Mouse (Mus musculus): ENCODE results near the gene Tmem185b.
A peak's percentile ranks its signal among the peaks of the same experiment; 100 is the strongest.

Gene Tmem185b

DNA sequence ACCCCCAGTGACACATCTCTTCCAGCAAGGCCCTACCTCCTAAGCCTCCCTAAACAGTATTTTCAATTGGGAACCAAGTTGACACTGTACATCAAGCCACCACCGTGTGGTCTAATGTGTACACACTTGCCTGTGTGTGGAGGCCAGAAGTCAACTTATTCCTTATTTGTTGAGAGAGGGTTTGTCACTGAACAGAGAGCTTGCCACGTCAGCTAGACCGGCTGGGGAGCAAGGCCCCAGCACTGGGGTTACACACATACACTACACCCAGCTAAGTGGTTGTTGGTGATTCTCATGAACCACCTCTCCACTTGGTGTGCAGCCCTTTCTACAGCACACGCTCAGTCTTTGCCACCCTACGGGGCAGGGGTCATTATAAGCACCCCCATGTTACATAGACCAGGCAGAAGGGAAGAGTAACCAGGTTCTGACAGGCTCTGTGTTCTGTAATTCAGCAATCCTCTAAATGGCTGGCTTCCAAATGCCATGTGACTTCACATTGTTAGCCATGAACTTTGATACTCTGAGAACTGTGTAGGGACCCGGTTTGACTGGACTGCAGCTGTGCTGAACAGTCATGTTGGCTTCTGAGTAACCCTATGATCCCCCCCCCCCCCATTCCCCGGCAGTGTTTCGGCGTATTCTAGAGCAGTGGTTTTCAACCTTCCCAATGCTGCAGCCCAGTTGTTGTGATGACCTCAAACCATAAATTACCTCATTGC lies 15.0 kb downstream of the Tmem185b start:
- DNase-seq (ENCODE audit: low spot score): no peak

DNA sequence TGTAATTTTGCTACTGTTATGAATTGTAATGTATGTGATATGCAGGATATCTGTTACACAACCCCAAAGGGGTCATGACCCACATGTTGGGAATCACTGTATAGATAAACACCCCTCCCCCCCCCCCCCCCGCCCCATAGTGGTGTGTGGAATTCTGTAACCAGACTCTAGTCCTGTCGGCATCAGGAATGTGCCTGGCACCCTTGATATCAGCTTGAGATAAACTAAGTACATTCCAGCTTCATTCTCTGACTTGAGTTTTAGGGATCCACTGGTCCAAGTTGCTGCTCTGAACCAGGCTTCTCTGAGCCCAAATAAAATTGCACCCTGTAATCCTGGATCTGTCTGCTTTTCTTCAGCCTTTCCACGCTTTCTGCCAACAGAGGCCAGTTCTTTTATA lies 15.6 kb downstream of the Tmem185b start:
- no peak for DNase-seq (ENCODE audit: low spot score)

DNA sequence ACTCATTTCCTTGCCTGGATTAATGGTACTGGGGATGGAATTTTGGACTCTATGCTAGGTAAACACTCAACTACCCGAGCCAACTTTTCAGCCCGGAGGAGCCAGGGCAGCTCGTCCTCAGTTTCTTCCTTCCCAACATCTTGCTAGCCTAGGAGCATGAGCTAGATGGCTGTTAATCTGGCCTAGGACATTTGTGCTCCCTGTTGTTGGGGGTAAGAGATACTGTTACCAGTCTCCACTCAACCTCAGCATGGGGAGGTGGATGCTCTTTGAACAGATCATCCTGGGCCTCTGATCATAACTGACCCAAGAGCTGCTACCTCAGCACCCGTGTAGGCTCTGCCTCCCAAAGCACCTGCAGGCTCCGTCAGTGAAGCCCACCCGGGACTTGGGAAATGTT lies 17.4 kb downstream of the Tmem185b start:
- DNase-seq (ENCODE audit: low spot score): no peak

GRCm38 (mm10) chr1:119544611-119545155 lies 18.7 kb downstream of the Tmem185b start:
- no peak for DNase-seq (ENCODE audit: low spot score)

DNA sequence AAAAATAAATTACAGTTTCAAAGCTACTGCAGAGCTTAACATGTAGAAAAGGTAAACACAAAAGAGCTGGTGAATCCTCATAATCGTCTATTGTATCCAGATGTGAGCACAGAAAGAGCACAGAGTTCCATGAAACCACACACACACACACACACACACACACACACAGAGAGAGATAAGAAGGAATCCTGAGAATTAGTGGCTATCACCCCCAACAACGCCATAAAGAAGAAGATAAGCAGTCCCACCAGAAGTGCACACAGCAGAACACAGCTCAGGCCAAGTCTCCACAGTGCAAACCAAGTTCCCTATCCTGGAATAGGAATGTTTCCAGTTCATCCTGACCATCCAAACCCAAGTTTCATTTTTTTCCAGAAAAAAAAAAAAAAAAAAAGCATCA lies 19.2 kb downstream of the Tmem185b start:
- no peak for DNase-seq (ENCODE audit: low spot score)

DNA sequence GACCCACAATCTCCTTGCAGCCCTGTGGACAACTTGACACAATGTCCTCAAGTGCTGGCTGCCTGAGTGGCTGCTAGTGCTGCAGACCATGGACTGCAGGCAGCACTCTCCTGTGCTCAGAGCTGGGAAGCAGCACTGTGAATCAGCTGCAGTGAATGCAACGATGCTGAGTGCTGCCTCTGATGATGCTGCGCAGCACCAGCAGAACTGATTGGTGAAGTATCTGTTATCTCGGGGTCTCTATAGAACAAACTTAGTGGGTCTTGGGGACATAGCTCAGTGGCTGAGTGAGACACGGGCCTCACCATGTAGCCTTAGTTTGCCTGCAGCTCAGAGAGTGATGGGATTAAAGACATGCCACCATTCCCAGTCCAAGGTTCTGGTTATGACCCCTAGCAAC lies 19.7 kb downstream of the Tmem185b start:
- DNase-seq (ENCODE audit: low spot score): no peak

DNA sequence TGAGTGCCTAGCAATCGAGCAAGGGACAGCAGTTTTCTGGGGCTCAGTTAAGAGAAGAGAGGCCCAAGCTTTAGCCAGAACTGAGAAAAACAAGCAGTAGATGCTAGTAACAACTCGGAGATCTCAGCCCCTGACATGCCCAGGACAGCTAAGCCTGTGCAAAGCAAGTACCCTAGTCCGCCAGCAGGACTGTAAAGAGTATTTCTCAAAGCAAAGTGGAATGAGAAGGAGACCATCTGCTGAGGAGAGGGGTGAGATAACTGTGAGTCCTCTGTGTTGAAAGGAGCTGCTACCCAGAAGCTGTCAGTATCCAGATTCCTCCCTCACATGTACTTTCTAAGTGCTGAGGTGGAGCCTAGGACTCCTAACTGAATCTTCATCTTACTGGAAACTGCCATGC lies 20.5 kb downstream of the Tmem185b start:
- DNase-seq (ENCODE audit: low spot score): no peak

- DNase-seq (ENCODE audit: low spot score): peak; percentile 74
Observed at GRCm38 (mm10) chr1:119548668-119549326, 22.8 kb downstream of the Tmem185b start.

GRCm38 (mm10) chr1:119549327-119549689 lies 23.3 kb downstream of the Tmem185b start:
- DNase-seq (ENCODE audit: low spot score): no peak

- no peak for DNase-seq (ENCODE audit: low spot score)
Observed at GRCm38 (mm10) chr1:119550064-119550463, 24.1 kb downstream of the Tmem185b start.

GRCm38 (mm10) chr1:119551651-119552050 lies 25.7 kb downstream of the Tmem185b start:
- DNase-seq (ENCODE audit: low spot score): no peak

DNA sequence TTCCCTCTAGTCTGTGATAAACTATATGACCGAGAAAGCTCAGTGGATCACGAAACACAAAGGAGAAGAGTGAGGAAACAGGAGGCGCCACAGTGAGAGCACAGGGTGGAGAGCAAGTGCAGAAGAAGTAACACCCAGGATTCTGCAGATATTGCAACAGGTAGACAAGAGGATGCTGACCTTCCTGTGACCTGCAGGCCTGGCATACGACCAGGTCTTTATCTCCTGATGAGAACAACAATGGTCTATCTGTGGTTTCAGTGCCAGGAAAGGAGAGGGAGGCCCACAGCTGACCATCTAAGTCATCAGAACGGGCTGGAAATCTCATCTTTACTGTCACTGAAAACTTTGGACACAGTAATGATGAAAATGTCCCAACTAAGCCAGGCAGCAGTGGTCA lies 29.7 kb downstream of the Tmem185b start:
- no peak for DNase-seq (ENCODE audit: low spot score)

DNA sequence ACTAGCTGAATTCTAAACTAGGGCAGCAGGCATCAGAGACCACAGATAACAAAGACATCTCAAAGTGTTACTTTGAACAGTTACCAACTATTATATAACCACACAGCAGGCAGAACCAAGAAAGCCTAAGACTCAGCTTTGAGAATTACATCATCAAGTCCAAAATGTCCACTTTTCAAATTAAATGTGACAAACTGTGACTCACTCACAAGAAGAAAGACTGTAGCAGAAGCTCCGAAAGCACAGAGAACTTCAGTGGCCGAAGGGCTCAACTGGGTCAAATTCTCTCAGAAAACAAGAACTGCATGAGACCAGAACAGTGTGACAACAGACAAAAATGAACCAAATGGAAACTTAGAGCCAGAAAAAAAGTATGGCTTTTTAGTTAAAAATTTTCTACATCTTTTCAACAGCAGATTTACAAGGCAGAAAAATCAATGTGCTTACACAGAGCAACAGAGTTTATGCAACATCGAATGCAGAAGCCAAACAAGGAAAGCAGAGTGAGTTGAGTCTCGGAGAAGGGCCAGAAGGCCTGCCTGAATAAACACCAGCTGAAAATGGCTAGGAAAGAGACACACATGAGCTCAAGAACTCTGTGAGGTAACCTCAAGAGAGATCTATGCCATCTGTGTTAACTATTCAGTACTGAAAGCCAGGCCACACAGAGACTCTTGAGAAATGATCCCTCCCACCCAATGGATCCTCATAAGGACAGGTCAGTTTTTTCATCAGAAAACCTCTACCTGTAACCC lies 31.9 kb downstream of the Tmem185b start:
- DNase-seq (ENCODE audit: low spot score): no peak

- no peak for DNase-seq (ENCODE audit: low spot score)
Observed at GRCm38 (mm10) chr1:119565531-119565930, 39.6 kb downstream of the Tmem185b start.

GRCm38 (mm10) chr1:119570134-119570533 lies 44.2 kb downstream of the Tmem185b start:
- DNase-seq (ENCODE audit: low spot score): no peak
